Mouse (Mus musculus) heart, embryonic 10.5 days (tissue): Measurements from ENCODE around the gene Ssbp3. TPM values are rescaled to one million over a fixed set of nuclear protein-coding genes. Genes with fewer than 3 reads are reported as not detected.
A peak's percentile ranks its signal among the peaks of the same experiment; 100 is the strongest.

Experiments
- DNase-seq: peaks from one replicate; pipeline ENCODE4 v3.0.0-alpha.2; 2017; ENCODE audit warnings: low spot score
- H3K27ac ChIP-seq: fragments of 300-500 bp; sonication (generic); 2 replicates; pipeline ENCODE4 v1.5.1; 2016; ENCODE audit warnings: mild to moderate bottlenecking
- H3K27me3 ChIP-seq: fragments of 300-500 bp; sonication (generic); 2 replicates; pipeline ENCODE4 v1.6.1; 2016; ENCODE audit warnings: mild to moderate bottlenecking; ENCODE audit not compliant: poor library complexity, insufficient read depth, severe bottlenecking
- H3K36me3 ChIP-seq: fragments of 300-500 bp; sonication (generic); 2 replicates; pipeline ENCODE4 v1.6.1; 2016; ENCODE audit warnings: mild to moderate bottlenecking, moderate library complexity
- H3K4me1 ChIP-seq: fragments of 300-500 bp; sonication (generic); 2 replicates; pipeline ENCODE4 v1.6.1; 2016; ENCODE audit warnings: mild to moderate bottlenecking
- H3K4me3 ChIP-seq: fragments of 300-500 bp; sonication (generic); 2 replicates; pipeline ENCODE4 v1.5.1; 2016; ENCODE audit warnings: mild to moderate bottlenecking, moderate library complexity
- H3K9me3 ChIP-seq: fragments of 300-500 bp; sonication (generic); 2 replicates; pipeline ENCODE4 v1.6.1; 2016; ENCODE audit warnings: mild to moderate bottlenecking, moderate library complexity
- WGBS: fragments of 180-500 bp; shearing (Covaris S2); methylation state at CpG from one replicate; pipeline ENCODE4 v1.1.7; 2016; 5-methylcytosine and 5-hydroxymethylcytosine counted together
- polyA plus RNA-seq: library from polyadenylated mRNA; unstranded; fragments of >200 nt; fragmentation: Nextera tagmentation; extraction: Ambion mirVana; gene quantifications from 2 replicates; pipeline ENCODE4 v1.2.1, GENCODE M21; 2016

Gene Ssbp3
- polyA plus RNA-seq, 1 experiment from 2014 or later = 139 TPM

- peaks cover 42% of the 10 kb centered on the region for H3K4me1 ChIP-seq
- H3K27me3 ChIP-seq = no peaks in the 10 kb centered on the region
- H3K9me3 ChIP-seq = no peaks in the 10 kb centered on the region
- DNase-seq = no peak
- no peak overlapping the region for H3K4me3 ChIP-seq
- peaks cover 78% of the 10 kb centered on the region for H3K36me3 ChIP-seq
- H3K27ac ChIP-seq = no peak overlapping the region
- WGBS = 94% methylated on average over 9 of the region's 9 CpGs
Observed at GRCm38 (mm10) chr4:106926401-106926800, 15.9 kb downstream of the Ssbp3 start.

DNA sequence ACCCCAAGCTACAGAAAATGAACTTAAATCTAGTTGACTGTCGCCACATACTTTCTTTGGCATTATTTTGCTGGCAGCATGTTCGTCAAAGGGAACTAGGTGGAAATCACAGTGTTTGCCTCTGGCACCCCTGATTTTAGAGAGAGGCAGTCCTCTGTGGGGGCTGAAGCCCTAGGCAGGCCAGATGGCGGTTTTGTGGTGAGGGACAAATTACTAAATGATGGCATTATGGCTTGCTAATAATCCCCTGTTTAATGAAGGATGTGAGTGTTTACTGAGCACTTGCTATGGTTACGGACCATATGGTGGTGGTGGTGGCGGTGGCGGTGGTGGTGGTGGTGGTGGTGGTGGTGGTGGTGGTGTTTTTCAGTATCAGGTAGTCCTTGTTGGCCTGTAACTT lies 16.5 kb downstream of the Ssbp3 start:
- peaks cover 41% of the 10 kb centered on the region for H3K4me1 ChIP-seq

DNA sequence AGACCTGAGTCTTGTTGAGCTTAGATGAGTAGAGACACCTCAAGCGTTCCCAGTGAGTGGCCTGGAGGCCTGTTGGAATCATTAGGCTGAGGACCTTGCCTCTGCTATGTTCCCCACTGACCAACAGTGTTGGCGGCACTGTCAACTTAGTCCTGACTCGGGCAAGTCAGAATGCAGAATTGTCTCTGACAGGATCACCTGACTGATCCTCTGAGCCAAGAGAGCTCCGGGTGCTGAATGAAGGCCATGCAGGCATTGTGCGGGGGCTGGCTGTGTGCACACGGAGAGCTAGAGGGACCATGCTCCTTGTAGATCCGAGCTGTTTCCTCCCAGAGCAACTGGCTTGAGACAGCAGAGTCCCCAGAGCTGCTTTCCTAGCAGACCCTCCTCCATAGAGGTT lies 18.5 kb downstream of the Ssbp3 start:
- H3K9me3 ChIP-seq = no peaks in the 10 kb centered on the region
- no peak overlapping the region for H3K27ac ChIP-seq
- H3K36me3 ChIP-seq = peaks cover 67% of the 10 kb centered on the region
- WGBS = 75% methylated on average over 7 of the region's 7 CpGs
- peaks cover 42% of the 10 kb centered on the region for H3K4me1 ChIP-seq
- no peak for DNase-seq
- no peaks in the 10 kb centered on the region for H3K27me3 ChIP-seq
- no peak overlapping the region for H3K4me3 ChIP-seq

More for the DNA sequence above, 16.5 kb downstream of the Ssbp3 start:
- WGBS = 94% methylated on average over 6 of the region's 6 CpGs
- H3K27me3 ChIP-seq = no peaks in the 10 kb centered on the region
- no peak for DNase-seq
- H3K36me3 ChIP-seq = peaks cover 78% of the 10 kb centered on the region
- H3K27ac ChIP-seq = no peak overlapping the region
- H3K9me3 ChIP-seq = no peaks in the 10 kb centered on the region
- no peak overlapping the region for H3K4me3 ChIP-seq

GRCm38 (mm10) chr4:106932583-106932982 lies 22.1 kb downstream of the Ssbp3 start:
- H3K9me3 ChIP-seq = no peaks in the 10 kb centered on the region
- H3K36me3 ChIP-seq = peaks cover 48% of the 10 kb centered on the region
- no peak overlapping the region for H3K4me3 ChIP-seq
- WGBS = 92% methylated on average over 7 of the region's 7 CpGs
- H3K27me3 ChIP-seq = no peaks in the 10 kb centered on the region
- H3K27ac ChIP-seq = no peak overlapping the region
- H3K4me1 ChIP-seq = peaks cover 63% of the 10 kb centered on the region
- DNase-seq = no peak

- Histone ChIP-seq H3K4me3 (no peak overlapping the region), H3K9me3 (no peaks in the 10 kb centered on the region), H3K36me3 (peaks cover 38% of the 10 kb centered on the region), H3K4me1 (peaks cover 77% of the 10 kb centered on the region), H3K27me3 (no peaks in the 10 kb centered on the region), H3K27ac (peak overlapping the region; percentile 56; the same call in 1 of the 2 replicates)
- 56% methylated on average over 9 of the region's 9 CpGs for WGBS
- DNase-seq = no peak
Observed at GRCm38 (mm10) chr4:106933813-106934482, 23.4 kb downstream of the Ssbp3 start.

DNA sequence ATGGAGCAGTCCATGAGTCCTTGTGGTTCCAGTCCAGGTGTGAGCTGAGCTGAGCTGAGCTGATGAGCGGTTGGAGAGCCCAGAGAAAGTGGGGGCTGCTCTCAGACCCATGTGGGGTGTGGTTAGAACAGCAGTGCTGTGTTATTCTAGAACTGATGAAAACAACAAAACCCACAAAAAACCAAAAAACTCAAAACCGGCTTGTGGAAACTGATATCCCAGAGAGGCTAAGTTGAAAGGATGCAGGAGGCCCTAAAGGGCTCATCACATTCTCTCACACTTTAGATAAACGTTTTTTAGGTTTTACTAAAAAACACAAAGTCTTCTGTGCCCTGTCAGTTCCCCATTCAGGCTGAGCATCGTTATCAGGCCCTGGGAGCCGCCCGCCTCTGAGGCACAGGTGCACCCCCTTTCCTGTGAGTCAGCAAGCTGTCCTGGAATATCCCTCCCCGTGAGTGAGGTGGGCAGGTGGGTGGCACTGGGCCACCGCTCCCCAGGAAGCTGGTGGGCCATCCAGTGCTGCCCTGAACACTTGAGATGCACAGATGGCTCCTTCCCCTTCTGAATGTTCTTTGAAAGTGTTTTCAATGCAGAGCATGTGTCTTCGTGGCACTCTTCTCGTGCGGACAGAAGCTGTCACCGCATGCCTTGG lies 24.6 kb downstream of the Ssbp3 start:
- Histone ChIP-seq H3K4me1 (peaks cover 88% of the 10 kb centered on the region), H3K36me3 (peaks cover 31% of the 10 kb centered on the region), H3K27ac (peak overlapping the region; percentile 78), H3K27me3 (no peaks in the 10 kb centered on the region), H3K9me3 (no peaks in the 10 kb centered on the region), H3K4me3 (no peak overlapping the region)
- no peak for DNase-seq
- 42% methylated on average over 12 of the region's 12 CpGs for WGBS

DNA sequence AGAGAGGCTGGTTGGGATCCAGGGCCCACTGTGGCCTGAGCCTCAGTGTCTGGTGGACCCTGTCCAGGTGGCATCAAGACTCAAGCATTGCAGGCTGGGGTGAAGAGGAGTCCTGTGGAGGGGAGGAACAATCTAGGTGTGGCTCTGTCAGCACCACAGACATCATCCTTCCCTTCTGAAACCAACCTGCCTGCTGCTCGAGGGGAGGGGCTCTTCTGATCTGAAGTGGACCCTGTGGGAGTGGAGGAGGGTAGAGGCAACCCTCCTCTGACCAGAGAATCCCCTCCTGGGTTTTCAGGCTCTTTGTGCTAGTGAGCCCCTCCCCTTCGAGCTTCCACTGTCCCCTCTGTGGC lies 25.1 kb downstream of the Ssbp3 start:
- Histone ChIP-seq H3K36me3 (peaks cover 32% of the 10 kb centered on the region), H3K4me3 (no peak overlapping the region), H3K27me3 (no peaks in the 10 kb centered on the region), H3K4me1 (peaks cover 91% of the 10 kb centered on the region), H3K9me3 (no peaks in the 10 kb centered on the region), H3K27ac (peak overlapping the region; percentile 78; the same call in 1 of the 2 replicates)
- no peak for DNase-seq
- 29% methylated on average over 2 of the region's 2 CpGs for WGBS

- Histone ChIP-seq H3K4me3 (no peak overlapping the region), H3K9me3 (no peaks in the 10 kb centered on the region), H3K27ac (peak overlapping the region; percentile 78), H3K27me3 (no peaks in the 10 kb centered on the region), H3K4me1 (peaks cover 96% of the 10 kb centered on the region), H3K36me3 (peaks cover 29% of the 10 kb centered on the region)
- no peak for DNase-seq
- WGBS = 78% methylated on average over 3 of the region's 3 CpGs
Observed at GRCm38 (mm10) chr4:106936041-106936440, 25.5 kb downstream of the Ssbp3 start.

DNA sequence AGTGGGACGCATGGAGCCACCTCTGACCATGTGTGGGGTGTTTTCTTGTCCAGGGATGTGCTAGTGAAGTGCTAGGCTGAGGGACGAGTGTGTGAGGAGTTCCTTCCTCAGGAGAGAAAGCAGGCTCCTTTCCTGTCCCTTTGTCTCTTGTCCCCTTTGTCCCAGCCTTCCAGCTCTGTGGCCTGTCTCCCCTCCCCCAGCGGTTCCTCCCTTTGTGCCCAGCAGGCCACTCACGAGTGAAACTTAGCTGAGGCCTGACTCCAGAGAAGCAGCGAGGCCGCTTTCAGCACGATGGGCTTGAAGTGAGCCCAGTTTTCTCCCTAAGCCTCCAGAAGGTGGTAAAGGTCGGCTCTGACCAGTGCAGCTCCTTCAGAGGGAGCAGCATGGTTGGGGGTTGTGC lies 26.2 kb downstream of the Ssbp3 start:
- H3K4me1 ChIP-seq = peaks cover 97% of the 10 kb centered on the region
- DNase-seq = no peak
- no peaks in the 10 kb centered on the region for H3K27me3 ChIP-seq
- H3K9me3 ChIP-seq = no peaks in the 10 kb centered on the region
- H3K27ac ChIP-seq = peak overlapping the region; percentile 78
- H3K36me3 ChIP-seq = peaks cover 28% of the 10 kb centered on the region
- no peak overlapping the region for H3K4me3 ChIP-seq
- WGBS = 18% methylated on average over 8 of the region's 8 CpGs

GRCm38 (mm10) chr4:106938506-106939222 lies 28.2 kb downstream of the Ssbp3 start:
- Histone ChIP-seq H3K36me3 (peaks cover 24% of the 10 kb centered on the region), H3K9me3 (no peaks in the 10 kb centered on the region)

GRCm38 (mm10) chr4:106939223-106939918 lies 28.9 kb downstream of the Ssbp3 start:
- Histone ChIP-seq H3K9me3 (no peaks in the 10 kb centered on the region), H3K27ac (peak overlapping the region; percentile 54), H3K27me3 (no peaks in the 10 kb centered on the region), H3K36me3 (peaks cover 24% of the 10 kb centered on the region), H3K4me3 (no peak overlapping the region), H3K4me1 (peaks cover 96% of the 10 kb centered on the region)
- no peak for DNase-seq
- 24% methylated on average over 6 of the region's 6 CpGs for WGBS

More at GRCm38 (mm10) chr4:106938506-106939222, 28.2 kb downstream of the Ssbp3 start:
- H3K27me3 ChIP-seq = no peaks in the 10 kb centered on the region
- H3K4me3 ChIP-seq = no peak overlapping the region
- WGBS = 67% methylated on average over 8 of the region's 8 CpGs
- H3K4me1 ChIP-seq = peaks cover 96% of the 10 kb centered on the region
- DNase-seq = no peak
- peak overlapping the region; percentile 54 for H3K27ac ChIP-seq

DNA sequence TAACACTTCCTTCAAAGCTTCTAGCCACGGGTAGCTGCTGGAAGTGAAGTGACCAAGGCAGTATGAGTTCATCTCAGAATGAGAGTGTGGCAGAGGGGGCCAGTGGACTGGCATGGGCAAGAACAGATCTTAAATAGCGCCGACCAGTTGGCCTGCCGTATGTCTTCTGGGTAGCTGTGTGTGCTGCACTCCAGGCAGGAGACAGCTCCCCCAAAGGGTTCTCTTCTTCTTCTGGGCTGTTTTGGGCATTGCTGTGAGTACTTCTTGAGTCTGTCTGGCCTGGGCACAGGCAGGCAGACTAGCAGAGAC lies 29.4 kb downstream of the Ssbp3 start:
- Histone ChIP-seq H3K4me3 (no peak overlapping the region), H3K27ac (peak overlapping the region; percentile 54), H3K9me3 (no peaks in the 10 kb centered on the region), H3K27me3 (no peaks in the 10 kb centered on the region), H3K36me3 (peaks cover 21% of the 10 kb centered on the region), H3K4me1 (peaks cover 96% of the 10 kb centered on the region)
- no peak for DNase-seq
- 56% methylated on average over 4 of the region's 4 CpGs for WGBS

DNA sequence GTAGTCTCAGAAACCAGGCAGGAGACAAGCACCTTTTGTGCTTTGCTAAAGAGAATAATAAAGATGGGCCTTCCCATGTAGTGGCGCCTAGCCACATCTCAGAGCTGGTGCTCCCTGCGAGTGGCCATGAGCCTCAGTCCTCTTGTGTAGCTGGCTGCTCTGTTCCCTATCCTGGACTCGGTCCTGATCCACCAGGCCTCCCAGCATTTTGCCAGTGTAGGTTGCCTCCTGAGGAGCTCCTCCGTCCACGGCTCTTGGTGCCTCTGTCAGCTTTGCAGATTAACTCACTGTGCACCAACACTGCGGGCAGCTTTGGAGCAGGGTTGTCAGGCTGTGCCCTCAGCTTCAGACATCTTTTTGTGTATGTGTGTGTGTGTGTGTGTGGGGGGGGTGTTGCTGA lies 30.4 kb downstream of the Ssbp3 start:
- Histone ChIP-seq H3K9me3 (no peaks in the 10 kb centered on the region), H3K27me3 (no peaks in the 10 kb centered on the region), H3K36me3 (peaks cover 13% of the 10 kb centered on the region), H3K4me3 (no peak overlapping the region), H3K27ac (peak overlapping the region; percentile 32; the same call in 1 of the 2 replicates), H3K4me1 (peaks cover 96% of the 10 kb centered on the region)
- WGBS = 66% methylated on average over 6 of the region's 6 CpGs
- DNase-seq = no peak
